Mouse (Mus musculus) G1E (cell line): ENCODE measurements around the gene Mcat. TPM values are rescaled to one million over a fixed set of nuclear protein-coding genes. Genes with fewer than 3 reads are reported as not detected.
"Not testable (repeated sequence)": the region's sequence is repeated elsewhere in the genome, so short reads cannot be mapped to it uniquely, and the experiment has no call there.

ENCODE experiments used
- ATAC-seq: 2 replicates; pipeline ENCODE4 v1.8.0; 2016; ENCODE audit warnings: mild to moderate bottlenecking; ENCODE audit not compliant: insufficient number of reproducible peaks, poor library complexity, low FRiP score, severe bottlenecking; ENCODE audit errors: extremely low read depth
- DNase-seq: peaks from one replicate; pipeline ENCODE4 v3.0.0; 2012; ENCODE audit warnings: low spot score
- H3K27me3 ChIP-seq: 2 replicates; pipeline ENCODE4 v1.6.1; 2012; ENCODE audit warnings: mild to moderate bottlenecking, low read length, inconsistent platforms; ENCODE audit not compliant: insufficient read depth
- H3K36me3 ChIP-seq: replicated peaks from 2 replicates; pipeline ENCODE3; 2012; ENCODE audit warnings: mild to moderate bottlenecking, inconsistent platforms
- H3K4me1 ChIP-seq: 2 replicates; pipeline ENCODE4 v1.6.1; 2012; ENCODE audit warnings: low read depth, low read length, inconsistent platforms, mixed read lengths; ENCODE audit not compliant: insufficient read depth
- H3K4me3 ChIP-seq: 2 replicates; pipeline ENCODE4 v1.5.1; 2012; ENCODE audit warnings: low read depth, mild to moderate bottlenecking, inconsistent platforms, low read length, moderate library complexity, mixed read lengths
- H3K9me3 ChIP-seq: replicated peaks from 2 replicates; pipeline ENCODE4 v1.6.1; 2012; ENCODE audit warnings: inconsistent platforms
- CTCF ChIP-seq: IDR thresholded peaks from 2 replicates; pipeline ENCODE4 v1.5.1; 2012; ENCODE audit warnings: low read depth, low read length, inconsistent platforms, mixed read lengths
- GATA1 ChIP-seq: IDR thresholded peaks from 2 replicates; pipeline ENCODE4 v1.6.1; 2012; ENCODE audit warnings: borderline replicate concordance, low read length, inconsistent platforms, mixed read lengths
- GATA2 ChIP-seq: IDR thresholded peaks from 2 replicates; pipeline ENCODE4 v1.6.1; 2012; ENCODE audit warnings: low read depth, low read length, inconsistent platforms, borderline replicate concordance
- POLR2AphosphoS5 ChIP-seq: IDR thresholded peaks from 2 replicates; pipeline ENCODE4 v1.6.1; 2012; ENCODE audit warnings: low read depth, low read length, inconsistent platforms; ENCODE audit not compliant: insufficient replicate concordance
- TAL1 ChIP-seq: conservative IDR thresholded peaks from 2 replicates; pipeline ENCODE4 v1.6.1; 2012; ENCODE audit warnings: low read depth, low read length, inconsistent platforms, mixed read lengths
- polyA plus RNA-seq: library from polyadenylated mRNA; stranded (reverse); fragments of >175 nt; gene quantifications from 2 replicates; pipeline ENCODE4 v1.2.3, GENCODE M21; 2012
- total RNA-seq, 2 experiments: library from RNA; stranded (forward) in 1 of 2; stranded (reverse) in 1 of 2; fragments of 200-1000 nt in 1 of 2; fragments of >200 nt in 1 of 2; fragmentation: Nextera tagmentation in 1 of 2; gene quantifications; 2 replicates each; pipeline ENCODE4 v1.2.3; 2014 to 2017

Mcat gene
- total and polyA plus RNA-seq, 3 experiments = 14.0 to 17.7 (median 17.1) TPM

GRCm38 (mm10) chr15:83509950-83510804 is 53.4 kb downstream of the Mcat start:
- no peak for ATAC-seq
- peaks cover 4% of the 10 kb centered on the region for H3K36me3 ChIP-seq
- no peaks in the 10 kb centered on the region for H3K9me3 ChIP-seq
- peak; percentile 25 for DNase-seq
- H3K4me1 ChIP-seq = peaks cover 23% of the 10 kb centered on the region
- peak overlapping the region; percentile 72 for H3K4me3 ChIP-seq
- H3K27me3 ChIP-seq = peaks cover 20% of the 10 kb centered on the region
- TF ChIP-seq POLR2AphosphoS5 = no peak
- TF ChIP-seq GATA1 = no peak
- no peak for TF ChIP-seq GATA2
- no peak for TF ChIP-seq TAL1
- no peak for TF ChIP-seq CTCF

- DNase-seq, H3K9me3 ChIP-seq, H3K4me3 ChIP-seq, ATAC-seq, H3K4me1 ChIP-seq, H3K27me3 ChIP-seq: not testable (repeated sequence)
- H3K36me3 ChIP-seq = peaks cover 51% of the 10 kb centered on the region
Measured at GRCm38 (mm10) chr15:83501483-83501882, 62.1 kb downstream of the Mcat start.

- Histone ChIP-seq H3K4me1 (peaks cover 12% of the 10 kb centered on the region), H3K36me3 (peaks cover 55% of the 10 kb centered on the region), H3K4me3 (no peak overlapping the region), H3K27me3 (no peaks in the 10 kb centered on the region), H3K9me3 (no peaks in the 10 kb centered on the region)
- TF ChIP-seq CTCF = peak; percentile 74
- TF ChIP-seq GATA2 = no peak
- DNase-seq = no peak
- no peak for ATAC-seq
Measured at GRCm38 (mm10) chr15:83500352-83500751, 63.2 kb downstream of the Mcat start.

GRCm38 (mm10) chr15:83499211-83499755 is 64.3 kb downstream of the Mcat start:
- DNase-seq (no peak), ATAC-seq (no peak)
- no peak for TF ChIP-seq CTCF
- no peak for TF ChIP-seq GATA2
- no peak for TF ChIP-seq POLR2AphosphoS5
- no peak for TF ChIP-seq GATA1
- no peak for TF ChIP-seq TAL1
- Histone ChIP-seq H3K36me3 (peaks cover 55% of the 10 kb centered on the region), H3K27me3 (no peaks in the 10 kb centered on the region), H3K4me3 (no peak overlapping the region), H3K4me1 (peaks cover 18% of the 10 kb centered on the region), H3K9me3 (no peaks in the 10 kb centered on the region)

GRCm38 (mm10) chr15:83497299-83497698 is 66.3 kb downstream of the Mcat start:
- TF ChIP-seq GATA2 (no peak), CTCF (0 out of 2 replicates have a peak, but pooled peaks have one; percentile 10)
- Histone ChIP-seq H3K4me1 (peaks cover 18% of the 10 kb centered on the region), H3K4me3 (no peak overlapping the region), H3K36me3 (peaks cover 60% of the 10 kb centered on the region), H3K27me3 (no peaks in the 10 kb centered on the region), H3K9me3 (no peaks in the 10 kb centered on the region)
- no peak for DNase-seq
- no peak for ATAC-seq

Other genes starting within 250 kb of the Mcat start
- 39.7 and 56.7 TPM in 2 replicates for gene Arfgap3, start 213.5 kb downstream of the Mcat start, total RNA-seq (2014; fragmentation: Nextera tagmentation)
- gene Arfgap3, start 213.5 kb downstream of the Mcat start, total RNA-seq (2017) = 47.0 and 49.7 TPM in 2 replicates
- gene Arfgap3, start 213.5 kb downstream of the Mcat start, polyA plus RNA-seq = 7.1 and 8.4 TPM in 2 replicates
- 34.5 and 36.0 TPM in 2 replicates for gene Pacsin2, start 99.2 kb downstream of the Mcat start, total RNA-seq (2014; fragmentation: Nextera tagmentation)
- gene Pacsin2, start 99.2 kb downstream of the Mcat start, total RNA-seq (2017) = 41.6 and 45.2 TPM in 2 replicates
- gene Pacsin2, start 99.2 kb downstream of the Mcat start, polyA plus RNA-seq = 60.5 and 61.0 TPM in 2 replicates
- gene Ttll1, start 52.9 kb downstream of the Mcat start, total RNA-seq (2014; fragmentation: Nextera tagmentation) = 12.3 and 15.7 TPM in 2 replicates
- 5.6 and 6.5 TPM in 2 replicates for gene Ttll1, start 52.9 kb downstream of the Mcat start, total RNA-seq (2017)
- gene Ttll1, start 52.9 kb downstream of the Mcat start, polyA plus RNA-seq = 2.0 and 2.3 TPM in 2 replicates
- not detected in 2 replicates for gene Bik, start 36.9 kb downstream of the Mcat start, total RNA-seq (2014; fragmentation: Nextera tagmentation)
- not detected in 2 replicates for gene Bik, start 36.9 kb downstream of the Mcat start, total RNA-seq (2017)
- gene Bik, start 36.9 kb downstream of the Mcat start, polyA plus RNA-seq = not detected in 2 replicates
- gene Tspo, start 195 bp downstream of the Mcat start, total RNA-seq (2014; fragmentation: Nextera tagmentation) = 13.5 and 31.8 TPM in 2 replicates
- 50.5 and 63.3 TPM in 2 replicates for gene Tspo, start 195 bp downstream of the Mcat start, total RNA-seq (2017)
- gene Tspo, start 195 bp downstream of the Mcat start, polyA plus RNA-seq = 108 and 114 TPM in 2 replicates
- gene Ttll12, start 31.4 kb upstream of the Mcat start, total RNA-seq (2014; fragmentation: Nextera tagmentation) = 50.4 and 59.4 TPM in 2 replicates
- gene Ttll12, start 31.4 kb upstream of the Mcat start, total RNA-seq (2017) = 15.5 and 17.0 TPM in 2 replicates
- gene Ttll12, start 31.4 kb upstream of the Mcat start, polyA plus RNA-seq = 128 and 181 TPM in 2 replicates
- not detected in 2 replicates for gene Scube1, start 161.2 kb upstream of the Mcat start, total RNA-seq (2014; fragmentation: Nextera tagmentation)
- 0.05 and 0.12 TPM in 2 replicates for gene Scube1, start 161.2 kb upstream of the Mcat start, total RNA-seq (2017)
- gene Scube1, start 161.2 kb upstream of the Mcat start, polyA plus RNA-seq = not detected in 2 replicates
- gene Mpped1, start 215.7 kb upstream of the Mcat start, total RNA-seq (2014; fragmentation: Nextera tagmentation) = not detected in 2 replicates
- 0.12 TPM in 1 of 2 replicates, not detected in the other for gene Mpped1, start 215.7 kb upstream of the Mcat start, total RNA-seq (2017)
- gene Mpped1, start 215.7 kb upstream of the Mcat start, polyA plus RNA-seq = not detected in 2 replicates